Comparison of ENCODE assay signal across 26 mouse cellular contexts in genomic region chrX:160510197-160510596, GRCm38 (mm10). TPM values are rescaled to one million over a fixed set of nuclear protein-coding genes. Genes with fewer than 3 reads are reported as not detected.
A peak's percentile ranks its signal among the peaks of the same experiment; 100 is the strongest.
DNase-seq lines count a peak whose midpoint lies in the region; ATAC-seq and TF ChIP-seq lines count a peak whose summit lies in the region.
"Had no signal": no experiment of that assay in that cellular context is flagged by ENCODE, and none has a peak within 500 bp of the region (broad histone marks: within the 10 kb centered on the region; RNA-seq: fewer than 3 reads in every experiment).

No protein-coding gene starts in this region.

- H3K9ac ChIP-seq in lung, postnatal 0 days (replicated peaks; ENCODE audit: low read depth): no peak overlapping the region
- no peak overlapping the region for H3K9ac ChIP-seq in kidney, embryonic 15.5 days
- H3K9ac ChIP-seq: embryonic facial prominence, embryonic 15.5 days; forebrain, postnatal 0 days; lung, embryonic 14.5 days had no signal

- no peak for TF ChIP-seq EP300 in lung, postnatal 0 days (IDR thresholded peaks at IDR 0.05)

- peak; percentile 97 for ATAC-seq in frontal cortex, adult (ENCODE audit: low TSS enrichment)
- no peak for ATAC-seq in lung, postnatal 0 days
- no peak for ATAC-seq in kidney, embryonic 15.5 days (replicated peaks; ENCODE audit: low FRiP score)
- ATAC-seq: forebrain, postnatal 0 days had no signal

- no peak overlapping the region for H3K4me3 ChIP-seq in lung, postnatal 0 days (ENCODE audit: low read depth, low read length)
- H3K4me3 ChIP-seq in macrophage (ENCODE audit: inconsistent target): no peak overlapping the region
- no peak overlapping the region for H3K4me3 ChIP-seq in kidney, embryonic 15.5 days (replicated peaks)
- H3K4me3 ChIP-seq: embryonic facial prominence, embryonic 15.5 days; forebrain, embryonic 10.5 days; heart, embryonic 10.5 days; hindbrain, embryonic 10.5 days; left cerebral cortex, adult 2 months had no signal

- no peak overlapping the region for H3K27ac ChIP-seq in lung, postnatal 0 days (ENCODE audit: low read length)
- peak overlapping the region; percentile 76 for H3K27ac ChIP-seq in macrophage
- H3K27ac ChIP-seq in kidney, embryonic 15.5 days: no peak overlapping the region
- H3K27ac ChIP-seq: embryonic facial prominence, embryonic 15.5 days; forebrain, embryonic 10.5 days; heart, embryonic 10.5 days; hindbrain, embryonic 10.5 days; left cerebral cortex, adult 2 months had no signal

- no peak for DNase-seq in frontal cortex, postnatal 14 days (ENCODE audit: low spot score in 2 of 2)
- peak; percentile 5 for DNase-seq in lung, postnatal 0 days (ENCODE audit: low spot score)
- DNase-seq in lung, postnatal 36 days: no peak
- DNase-seq in embryo, embryonic 10 days (ENCODE audit: low spot score): no peak
- no peak for DNase-seq in urinary bladder, postnatal 14 days (ENCODE audit: low spot score)
- DNase-seq: cerebellum, adult 11 months; cerebellum, postnatal 10 days; forebrain, postnatal 0 days; gastrocnemius, postnatal 10 days; kidney, adult 18-20 months; kidney, postnatal 25 days; layer of hippocampus, adult 9-11 months; left cerebral cortex, postnatal 4 days; liver; lung, embryonic 14.5 days; midbrain, embryonic 14.5 days; thymus, postnatal 36 days had no signal

- H3K4me2 ChIP-seq in lung, postnatal 0 days (replicated peaks; ENCODE audit: low read depth, low read length): no peak overlapping the region
- H3K4me2 ChIP-seq in kidney, embryonic 15.5 days: no peak overlapping the region
- H3K4me2 ChIP-seq: embryonic facial prominence, embryonic 15.5 days; lung, embryonic 14.5 days had no signal

- no peak for TF ChIP-seq CTCF in lung, postnatal 0 days (IDR thresholded peaks at IDR 0.05)

- no peaks in the 10 kb centered on the region for H3K27me3 ChIP-seq in lung, postnatal 0 days (replicated peaks; ENCODE audit: insufficient read depth, low read length)
- H3K27me3 ChIP-seq in kidney, embryonic 15.5 days: peaks cover 13% of the 10 kb centered on the region
- H3K27me3 ChIP-seq: embryonic facial prominence, embryonic 15.5 days had no signal

- WGBS in lung, postnatal 0 days: 60% methylated on average over 2 of the region's 2 CpGs
- 40% methylated on average over 2 of the region's 2 CpGs for WGBS in macrophage (ENCODE audit: missing documents)
- 72% methylated on average over 2 of the region's 2 CpGs for WGBS in kidney, embryonic 15.5 days

- no peaks in the 10 kb centered on the region for H3K9me3 ChIP-seq in lung, postnatal 0 days (ENCODE audit: low read length)
- no peaks in the 10 kb centered on the region for H3K9me3 ChIP-seq in kidney, embryonic 15.5 days (replicated peaks)
- H3K9me3 ChIP-seq: embryonic facial prominence, embryonic 15.5 days; forebrain, embryonic 10.5 days; G1E; heart, embryonic 10.5 days; hindbrain, embryonic 10.5 days had no signal

- H3K79me2 ChIP-seq in macrophage (ENCODE audit: inconsistent target): peaks cover 72% of the 10 kb centered on the region

- H3K4me1 ChIP-seq in lung, postnatal 0 days (ENCODE audit: insufficient read depth, low read depth, low read length): no peaks in the 10 kb centered on the region
- H3K4me1 ChIP-seq in kidney, embryonic 15.5 days: no peaks in the 10 kb centered on the region
- H3K4me1 ChIP-seq: embryonic facial prominence, embryonic 15.5 days; forebrain, embryonic 10.5 days; heart, embryonic 10.5 days; hindbrain, embryonic 10.5 days had no signal

- H3K36me3 ChIP-seq in lung, postnatal 0 days (ENCODE audit: insufficient read depth, low read length): no peaks in the 10 kb centered on the region
- no peaks in the 10 kb centered on the region for H3K36me3 ChIP-seq in macrophage (ENCODE audit: inconsistent target)
- no peaks in the 10 kb centered on the region for H3K36me3 ChIP-seq in kidney, embryonic 15.5 days
- H3K36me3 ChIP-seq: embryonic facial prominence, embryonic 15.5 days; forebrain, embryonic 10.5 days; heart, embryonic 10.5 days; hindbrain, embryonic 10.5 days had no signal

RNA-seq across cellular contexts. Expression of gene Phka2, which starts 8.2 kb away (rescaled TPM):
- 9.9 and 11.8 TPM in 2 replicates for polyA plus RNA-seq in lung, postnatal 0 days (2015; fragmentation: Nextera tagmentation; extraction: Ambion mirVana)
- total RNA-seq in macrophage (2018; cell fraction: chromatin; rRNA removed): 100 to 1,000 TPM in 25 of 26 experiments, 10 to 100 TPM in 1; 88.1 to 519 (median 323) TPM
- 10 to 100 TPM; 18.1 to 45.0 (median 30.9) TPM for total RNA-seq in macrophage (2018; cell fraction: cytosol; rRNA removed)
- total RNA-seq in macrophage (2018; cell fraction: nucleus; rRNA removed): 100 to 1,000 TPM in 18 of 26 experiments, 10 to 100 TPM in 8; 42.3 to 268 (median 125) TPM
- polyA plus RNA-seq in macrophage (2018): 32.7 to 36.3 TPM (median 34.3 TPM) in 3 replicates
- polyA plus RNA-seq in kidney, embryonic 15.5 days (2015; fragmentation: Nextera tagmentation; extraction: Ambion mirVana): 14.4 and 14.8 TPM in 2 replicates
